Mouse (Mus musculus) hindbrain, embryonic 16.5 days (tissue): ENCODE measurements around the gene Ints5. TPM values are rescaled to one million over a fixed set of nuclear protein-coding genes. Genes with fewer than 3 reads are reported as not detected.

Experiments used
- ATAC-seq: fragments of 200-750 bp; cut with Nextera tagmentation; 2 replicates; pipeline ENCODE4 v1.8.0; 2017; ENCODE audit warnings: moderate TSS enrichment, moderate library complexity
- H3K27ac ChIP-seq: fragments of 300-500 bp; sonication (generic); 2 replicates; pipeline ENCODE4 v1.5.1; 2014; ENCODE audit warnings: low read depth, mild to moderate bottlenecking, control low read depth, low read length, moderate library complexity
- H3K27me3 ChIP-seq: fragments of 300-500 bp; sonication (generic); replicated peaks from 2 replicates; pipeline ENCODE4 v1.6.1; 2014; ENCODE audit warnings: low read length; ENCODE audit not compliant: control insufficient read depth, insufficient read depth
- H3K36me3 ChIP-seq: fragments of 300-500 bp; sonication (generic); 2 replicates; pipeline ENCODE4 v1.6.1; 2014; ENCODE audit warnings: mild to moderate bottlenecking, low read length, moderate library complexity, mixed read lengths; ENCODE audit not compliant: control insufficient read depth, insufficient read depth
- H3K4me1 ChIP-seq: fragments of 300-500 bp; sonication (generic); 2 replicates; pipeline ENCODE4 v1.6.1; 2014; ENCODE audit warnings: low read depth, low read length; ENCODE audit not compliant: control insufficient read depth, insufficient read depth
- H3K4me2 ChIP-seq: fragments of 300-500 bp; sonication (generic); 2 replicates; pipeline ENCODE4 v1.6.1; 2014; ENCODE audit warnings: mild to moderate bottlenecking, low read length, control low read depth, moderate library complexity
- H3K4me3 ChIP-seq: fragments of 300-500 bp; sonication (generic); 2 replicates; pipeline ENCODE4 v1.5.1; 2014; ENCODE audit warnings: mild to moderate bottlenecking, low read length, control low read depth, moderate library complexity
- H3K9ac ChIP-seq: fragments of 300-500 bp; sonication (generic); 2 replicates; pipeline ENCODE4 v1.6.1; 2014; ENCODE audit warnings: low read depth, mild to moderate bottlenecking, control low read depth, low read length, moderate library complexity
- H3K9me3 ChIP-seq: fragments of 300-500 bp; sonication (generic); 2 replicates; pipeline ENCODE4 v1.6.1; 2014; ENCODE audit warnings: mild to moderate bottlenecking, low read length, moderate library complexity; ENCODE audit not compliant: control insufficient read depth
- WGBS: fragments of 180-500 bp; shearing (Covaris S2); extraction: QIAGEN DNeasy Blood & Tissue Kit; methylation state at CpG from one replicate; pipeline ENCODE4 v1.1.7; 2014; 5-methylcytosine and 5-hydroxymethylcytosine counted together
- polyA plus RNA-seq: library from polyadenylated mRNA; unstranded; fragments of >200 nt; fragmentation: Nextera tagmentation; extraction: Ambion mirVana; gene quantifications from 2 replicates; pipeline ENCODE4 v1.2.1, GENCODE M21; 2015

The Ints5 gene
- polyA plus RNA-seq, 1 experiment from 2014 or later, result 31.1 TPM

DNA sequence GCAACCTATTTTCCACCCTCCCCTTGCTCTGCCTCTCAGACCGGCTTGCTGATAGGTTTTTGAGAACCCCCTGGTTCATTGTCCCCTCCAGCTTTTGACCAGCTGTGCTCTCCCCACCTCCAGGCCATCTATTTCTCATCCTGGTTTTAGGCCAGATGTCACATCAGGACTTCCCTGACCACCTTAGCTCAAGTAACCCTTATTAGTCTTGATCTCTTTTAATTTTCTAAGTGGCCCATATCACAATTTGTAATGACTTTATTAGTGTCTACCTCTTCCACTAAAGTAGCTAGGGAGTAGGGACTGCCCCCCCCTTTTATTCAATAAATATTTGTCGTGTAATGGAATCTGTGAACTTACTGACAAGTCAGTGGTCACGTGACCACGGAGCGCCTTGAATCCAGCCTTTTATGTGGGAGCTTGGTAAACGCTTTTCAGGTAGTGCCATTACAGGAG, 28.1 kb downstream of the Ints5 start:
- WGBS, result under 1% methylated on average over 6 of the region's 6 CpGs
- Histone ChIP-seq H3K36me3 (peaks cover 12% of the 10 kb centered on the region), H3K4me1 (peaks cover 9% of the 10 kb centered on the region), H3K4me2 (peak overlapping the region; percentile 87), H3K4me3 (peak overlapping the region; percentile 93), H3K27ac (peak overlapping the region; percentile 89), H3K9ac (peak overlapping the region; percentile 79), H3K27me3 (no peaks in the 10 kb centered on the region), H3K9me3 (no peaks in the 10 kb centered on the region)
- no peak; the same call in 1 of the 2 replicates for ATAC-seq

DNA sequence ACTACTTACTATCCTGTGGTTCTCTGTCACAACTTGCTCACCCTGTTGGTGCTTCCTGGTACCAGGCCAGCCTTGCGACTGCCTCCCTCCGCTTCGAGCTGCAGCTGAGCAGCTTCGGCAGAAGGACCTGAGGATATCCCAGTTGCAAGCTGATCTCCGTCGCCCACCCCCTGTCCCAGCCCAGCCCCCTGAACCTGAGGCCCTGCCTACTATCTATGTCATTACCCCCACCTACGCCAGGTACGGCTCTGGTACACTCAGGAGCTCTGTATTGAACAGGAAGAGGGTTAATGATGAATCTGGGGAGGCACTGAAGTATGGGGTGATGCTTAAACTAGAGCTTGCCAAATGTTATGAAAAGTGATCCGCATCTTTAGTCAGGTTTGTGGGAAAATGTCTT, 28.9 kb downstream of the Ints5 start:
- peak overlapping the region; percentile 87 for H3K4me2 ChIP-seq
- no peaks in the 10 kb centered on the region for H3K27me3 ChIP-seq
- H3K9ac ChIP-seq, result peak overlapping the region; percentile 38
- H3K9me3 ChIP-seq, result no peaks in the 10 kb centered on the region
- peaks cover 9% of the 10 kb centered on the region for H3K4me1 ChIP-seq
- peaks cover 15% of the 10 kb centered on the region for H3K36me3 ChIP-seq
- H3K4me3 ChIP-seq, result no peak overlapping the region
- whole genome bisulfite sequencing, result 81% methylated on average over 9 of the region's 9 CpGs
- no peak for ATAC-seq
- no peak overlapping the region for H3K27ac ChIP-seq

DNA sequence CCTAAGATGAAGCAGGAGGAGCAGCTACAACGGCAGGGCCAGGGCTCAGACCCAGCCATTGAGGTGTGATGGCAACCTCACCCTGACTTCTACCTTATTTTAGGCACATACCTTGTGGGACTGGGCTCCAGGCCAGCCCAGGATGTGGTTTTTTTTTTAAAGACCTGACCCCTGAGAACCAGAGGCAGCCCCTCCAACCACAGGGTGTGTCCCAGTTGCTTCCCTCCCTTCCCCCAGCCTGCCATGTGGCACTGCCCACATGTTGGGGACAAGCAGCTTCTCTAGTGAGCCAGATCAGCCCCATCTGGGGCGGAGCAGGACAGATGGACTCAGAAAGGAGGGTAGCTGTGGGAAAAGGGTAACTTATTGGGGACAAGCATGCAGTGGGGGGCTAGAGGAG, 34.0 kb downstream of the Ints5 start:
- 88% methylated on average over 2 of the region's 2 CpGs for WGBS
- Histone ChIP-seq H3K4me2 (no peak overlapping the region), H3K36me3 (peaks cover 14% of the 10 kb centered on the region), H3K27ac (no peak overlapping the region), H3K9ac (no peak overlapping the region), H3K9me3 (no peaks in the 10 kb centered on the region), H3K4me3 (no peak overlapping the region), H3K4me1 (peaks cover 9% of the 10 kb centered on the region), H3K27me3 (0 out of 2 replicates have a peak, but pooled peaks cover 2% of the 10 kb centered on the region)
- ATAC-seq, result no peak

DNA sequence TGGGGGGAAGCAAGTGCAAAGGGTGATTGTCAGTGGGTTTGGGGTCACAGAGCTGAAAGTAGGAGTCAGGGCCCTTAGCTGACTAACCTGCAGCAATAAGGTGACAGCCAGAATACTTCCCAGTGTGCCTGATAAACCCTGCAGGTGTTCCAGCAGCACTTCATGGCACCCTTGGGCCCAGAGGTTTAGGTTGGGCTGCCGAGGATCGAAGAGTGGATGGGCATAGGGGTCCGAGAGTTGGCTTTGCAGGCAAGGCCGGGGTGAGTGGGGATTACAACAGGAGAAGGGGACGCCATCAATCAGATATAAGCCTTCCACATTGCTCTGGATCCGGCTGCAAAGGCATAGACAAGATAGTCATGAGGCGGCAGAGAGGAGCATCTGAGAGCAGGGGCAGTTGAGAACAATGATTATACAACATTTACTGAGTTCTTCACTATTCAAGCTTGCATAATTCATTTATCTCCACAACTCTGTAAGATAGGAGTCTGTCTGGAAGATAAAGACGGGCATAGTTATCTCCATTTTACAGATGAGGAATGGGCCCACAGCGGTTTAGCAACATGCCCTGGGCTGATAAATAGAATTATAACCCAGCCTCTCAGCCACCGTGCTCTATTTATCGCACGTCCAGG, 35.2 kb downstream of the Ints5 start:
- no peak overlapping the region for H3K9ac ChIP-seq
- no peak overlapping the region for H3K27ac ChIP-seq
- H3K4me3 ChIP-seq, result no peak overlapping the region
- no peak for ATAC-seq
- WGBS, result 91% methylated on average over 12 of the region's 12 CpGs
- H3K27me3 ChIP-seq, result 0 out of 2 replicates have a peak, but pooled peaks cover 2% of the 10 kb centered on the region
- H3K9me3 ChIP-seq, result no peaks in the 10 kb centered on the region
- H3K4me2 ChIP-seq, result no peak overlapping the region
- H3K4me1 ChIP-seq, result peaks cover 8% of the 10 kb centered on the region
- H3K36me3 ChIP-seq, result peaks cover 14% of the 10 kb centered on the region

DNA sequence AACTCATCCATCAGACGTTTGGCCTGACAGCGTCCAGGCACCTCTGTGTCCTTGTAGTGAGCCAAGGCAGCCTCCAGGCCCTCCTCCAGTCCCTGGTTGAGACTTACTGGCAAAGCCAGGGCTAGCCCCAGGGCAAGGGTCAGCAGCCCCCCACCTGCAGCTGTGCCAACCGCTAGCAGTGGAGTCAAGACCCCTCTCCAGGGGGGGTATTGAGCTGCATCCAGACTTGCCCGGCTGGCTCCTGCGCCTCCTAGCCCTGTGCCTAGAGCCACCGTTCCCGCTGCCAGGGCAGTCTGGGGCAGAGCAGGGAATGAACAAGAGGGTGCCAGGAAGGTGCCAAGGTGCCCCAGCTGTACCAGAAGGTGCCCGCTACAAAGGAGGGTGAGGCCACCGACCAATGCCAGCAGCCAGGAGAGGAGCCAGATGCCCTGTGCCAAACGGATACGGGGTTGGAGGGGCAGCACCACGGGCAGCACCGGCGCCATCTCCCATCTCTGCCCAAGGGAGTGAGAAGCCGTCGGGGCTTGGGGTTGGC, 36.0 kb downstream of the Ints5 start:
- no peaks in the 10 kb centered on the region for H3K9me3 ChIP-seq
- peak; percentile 40 for ATAC-seq
- WGBS, result 16% methylated on average over 16 of the region's 16 CpGs
- H3K9ac ChIP-seq, result peak overlapping the region; percentile 73
- peaks cover 14% of the 10 kb centered on the region for H3K36me3 ChIP-seq
- no peak overlapping the region for H3K27ac ChIP-seq
- peaks cover 8% of the 10 kb centered on the region for H3K4me1 ChIP-seq
- 0 out of 2 replicates have a peak, but pooled peaks cover 2% of the 10 kb centered on the region for H3K27me3 ChIP-seq
- H3K4me2 ChIP-seq, result peak overlapping the region; percentile 72
- H3K4me3 ChIP-seq, result peak overlapping the region; percentile 57

DNA sequence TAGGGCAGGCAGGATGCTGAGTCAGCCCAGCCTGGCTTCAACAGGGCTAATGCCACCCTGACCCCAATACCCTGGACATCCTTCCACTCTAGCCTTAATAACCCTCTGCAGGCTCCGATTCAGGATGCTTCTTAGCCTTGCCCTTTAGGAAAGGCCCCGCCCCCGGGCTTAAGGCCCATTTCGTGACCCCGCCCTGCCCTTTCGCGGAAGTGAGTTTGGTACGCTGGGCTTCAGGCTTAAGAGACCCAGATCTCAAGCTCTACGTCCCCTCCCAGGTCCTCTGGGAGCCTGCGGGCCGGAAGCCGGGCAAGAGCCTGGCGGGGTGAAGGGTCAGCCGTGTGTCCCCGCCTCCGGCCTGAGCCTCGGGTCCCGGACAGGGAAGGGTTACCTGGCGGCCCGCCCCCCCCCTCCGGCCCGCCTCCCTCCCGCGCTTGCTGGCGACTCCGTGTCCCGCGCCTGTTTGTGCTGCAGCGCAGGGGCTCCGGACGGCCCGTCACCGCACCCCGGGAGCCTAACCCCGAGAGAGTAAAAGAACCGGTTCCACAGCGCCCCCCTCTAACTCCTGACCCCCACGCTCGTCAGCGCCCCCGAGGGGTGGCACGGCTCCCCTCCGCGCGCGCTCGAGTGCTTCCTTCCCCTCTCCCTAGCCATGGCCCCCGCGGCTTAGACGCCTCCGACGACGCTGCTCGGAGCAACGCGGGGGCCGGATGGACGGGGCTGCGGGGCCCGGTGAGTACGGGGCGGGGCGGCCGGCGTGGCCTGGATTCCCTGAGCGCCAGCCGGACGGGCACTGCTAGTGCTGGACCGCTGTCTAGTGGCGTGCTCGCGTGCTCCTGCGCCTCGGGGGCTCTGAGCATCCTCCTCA, 36.7 kb downstream of the Ints5 start, which contains the start of the genes Rom1 and Eml3:
TSS of gene Rom1 (minus strand) at position 133 of the 865 bp plus-strand sequence.
TSS of gene Eml3 (plus strand) at position 329 of the 865 bp plus-strand sequence.
- H3K27ac ChIP-seq, result peak within 1 kb of the TSS; percentile 55; the same call in 1 of the 2 replicates
- H3K4me1 ChIP-seq, result peaks cover 8% of the 10 kb centered on the region
- H3K4me3 ChIP-seq, result peak within 1 kb of the TSS; percentile 57
- under 1% methylated on average over 66 of the region's 74 CpGs for WGBS
- 0 out of 2 replicates have a peak, but pooled peaks cover 2% of the 10 kb centered on the region for H3K27me3 ChIP-seq
- ATAC-seq, result peak; percentile 59
- no peaks in the 10 kb centered on the region for H3K9me3 ChIP-seq
- H3K9ac ChIP-seq, result peak within 1 kb of the TSS; percentile 73
- peaks cover 14% of the 10 kb centered on the region for H3K36me3 ChIP-seq
- H3K4me2 ChIP-seq, result peak within 1 kb of the TSS; percentile 72

DNA sequence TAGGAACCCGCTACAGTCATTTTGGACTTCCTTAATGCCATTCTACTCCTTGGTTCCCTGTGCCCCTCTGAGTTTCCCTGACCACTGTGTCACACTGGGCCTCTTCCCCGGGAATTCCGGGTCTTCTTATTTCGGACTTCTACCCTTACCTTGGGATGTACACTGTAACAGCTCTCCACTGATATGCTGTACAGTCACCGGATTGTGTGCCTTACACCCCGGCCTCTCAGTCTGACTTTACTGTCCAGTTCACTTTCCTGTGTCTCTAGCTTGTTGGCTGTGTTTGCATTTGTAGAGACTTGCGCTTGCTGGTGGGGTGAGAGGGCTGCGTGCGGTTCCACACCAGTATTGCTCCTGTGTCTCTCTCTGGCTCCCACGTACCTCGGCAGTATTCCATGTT, 37.3 kb downstream of the Ints5 start:
- ATAC-seq, result no peak
- Histone ChIP-seq H3K4me2 (peak overlapping the region; percentile 72), H3K4me3 (peak overlapping the region; percentile 57), H3K9ac (peak overlapping the region; percentile 73), H3K9me3 (no peaks in the 10 kb centered on the region), H3K27me3 (0 out of 2 replicates have a peak, but pooled peaks cover 2% of the 10 kb centered on the region), H3K27ac (no peak overlapping the region), H3K36me3 (peaks cover 14% of the 10 kb centered on the region), H3K4me1 (peaks cover 8% of the 10 kb centered on the region)
- WGBS, result 17% methylated on average over 11 of the region's 11 CpGs

DNA sequence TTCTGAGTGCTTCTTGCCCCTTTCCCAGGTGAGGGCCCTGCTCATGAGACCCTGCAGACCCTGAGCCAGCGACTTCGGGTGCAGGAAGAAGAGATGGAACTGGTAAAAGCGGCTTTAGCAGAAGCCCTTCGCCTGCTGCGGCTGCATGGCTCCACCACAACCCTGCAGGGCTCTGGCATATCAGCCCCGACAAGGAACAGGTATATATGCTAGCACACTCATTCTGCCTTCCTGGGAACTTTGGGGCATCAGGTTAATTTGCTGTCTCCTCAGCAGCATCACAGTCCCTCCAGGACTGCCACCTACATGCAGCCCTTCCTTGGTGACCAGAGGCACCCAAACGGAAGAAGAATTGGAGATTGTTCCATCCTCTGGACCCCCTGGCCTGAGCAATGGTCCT, 38.0 kb downstream of the Ints5 start:
- peaks cover 11% of the 10 kb centered on the region for H3K36me3 ChIP-seq
- WGBS, result 82% methylated on average over 7 of the region's 7 CpGs
- H3K4me2 ChIP-seq, result no peak overlapping the region; the same call in 1 of the 2 replicates
- H3K9me3 ChIP-seq, result no peaks in the 10 kb centered on the region
- no peak overlapping the region for H3K4me3 ChIP-seq
- H3K27me3 ChIP-seq, result 0 out of 2 replicates have a peak, but pooled peaks cover 2% of the 10 kb centered on the region
- H3K9ac ChIP-seq, result no peak overlapping the region
- ATAC-seq, result no peak
- peaks cover 8% of the 10 kb centered on the region for H3K4me1 ChIP-seq
- no peak overlapping the region for H3K27ac ChIP-seq
